Mouse (Mus musculus) E14TG2a.4 (cell line): Measurements from ENCODE around the gene Rpl18.
A peak's percentile ranks its signal among the peaks of the same experiment; 100 is the strongest.

Experiments
- CTCF ChIP-seq: conservative IDR thresholded peaks from 2 replicates; pipeline ENCODE4 v1.5.1; 2014; ENCODE audit warnings: low read length
- NANOG ChIP-seq: IDR thresholded peaks from 2 replicates; pipeline ENCODE4 v1.6.1; 2014; ENCODE audit warnings: borderline replicate concordance, low read length, mixed read lengths
- POU5F1 ChIP-seq: IDR thresholded peaks from 2 replicates; pipeline ENCODE4 v1.6.1; 2014; ENCODE audit warnings: low read length, borderline replicate concordance

- TF ChIP-seq POU5F1 (no peak), CTCF (peak; percentile 93), NANOG (no peak)
Measured at GRCm38 (mm10) chr7:45682144-45683126, 32.8 kb upstream of the Rpl18 start.
